Mouse (Mus musculus) B cell, adult 67 days (primary cell): ENCODE measurements around the gene Kbtbd4. TPM values are rescaled to one million over a fixed set of nuclear protein-coding genes. Genes with fewer than 3 reads are reported as not detected.

Experiments
- total RNA-seq, 2 experiments: library from RNA; stranded (reverse); gene quantifications; 4 replicates each; pipeline ENCODE4 v1.2.4; 2023

Gene Kbtbd4
- total RNA-seq = 10 to 100 TPM; 27.7 to 31.1 TPM

DNA sequence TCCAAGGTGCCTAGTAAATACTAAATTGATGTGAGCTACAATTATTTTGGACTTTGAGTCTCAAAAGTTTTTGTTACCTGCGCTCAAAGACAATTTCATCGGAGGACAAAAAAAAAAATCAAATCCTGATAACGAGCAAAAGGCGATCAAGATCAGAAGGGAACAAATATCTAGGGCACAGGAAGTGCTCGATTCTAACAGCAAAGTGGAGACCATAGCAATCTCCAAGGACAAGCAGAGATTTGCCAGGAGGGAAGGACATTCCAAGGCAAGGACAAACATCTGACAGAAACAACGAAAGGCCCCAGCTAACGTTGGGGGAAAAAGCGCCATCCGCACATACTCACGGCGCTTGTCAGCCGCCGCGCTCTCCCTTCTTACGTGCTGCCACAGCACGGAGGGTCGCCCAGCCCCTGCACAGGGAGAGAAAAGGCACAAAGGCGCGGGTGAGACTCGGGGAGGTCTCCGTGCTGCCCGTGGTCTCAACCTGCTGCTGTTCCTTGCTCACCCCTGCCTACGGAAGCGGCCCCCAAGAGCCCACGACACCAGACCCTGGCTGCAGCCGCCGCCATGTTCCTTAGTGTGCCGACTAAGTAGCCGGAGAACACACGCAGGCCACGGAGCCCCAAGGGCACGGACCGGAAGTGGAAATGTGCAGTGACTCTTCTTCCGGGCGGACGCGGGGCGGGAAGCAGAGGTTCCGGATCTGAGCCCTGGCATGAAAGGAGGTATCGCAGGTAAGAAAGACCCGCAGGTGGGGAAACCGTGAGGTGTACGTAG is at the start of gene Kbtbd4, which contains the start of gene Ndufs3:
Gene Kbtbd4 (plus strand): TSS at position 665 of the 780 bp plus-strand sequence.
Gene Ndufs3 (minus strand): TSS at position 752 of the 780 bp plus-strand sequence.

DNA sequence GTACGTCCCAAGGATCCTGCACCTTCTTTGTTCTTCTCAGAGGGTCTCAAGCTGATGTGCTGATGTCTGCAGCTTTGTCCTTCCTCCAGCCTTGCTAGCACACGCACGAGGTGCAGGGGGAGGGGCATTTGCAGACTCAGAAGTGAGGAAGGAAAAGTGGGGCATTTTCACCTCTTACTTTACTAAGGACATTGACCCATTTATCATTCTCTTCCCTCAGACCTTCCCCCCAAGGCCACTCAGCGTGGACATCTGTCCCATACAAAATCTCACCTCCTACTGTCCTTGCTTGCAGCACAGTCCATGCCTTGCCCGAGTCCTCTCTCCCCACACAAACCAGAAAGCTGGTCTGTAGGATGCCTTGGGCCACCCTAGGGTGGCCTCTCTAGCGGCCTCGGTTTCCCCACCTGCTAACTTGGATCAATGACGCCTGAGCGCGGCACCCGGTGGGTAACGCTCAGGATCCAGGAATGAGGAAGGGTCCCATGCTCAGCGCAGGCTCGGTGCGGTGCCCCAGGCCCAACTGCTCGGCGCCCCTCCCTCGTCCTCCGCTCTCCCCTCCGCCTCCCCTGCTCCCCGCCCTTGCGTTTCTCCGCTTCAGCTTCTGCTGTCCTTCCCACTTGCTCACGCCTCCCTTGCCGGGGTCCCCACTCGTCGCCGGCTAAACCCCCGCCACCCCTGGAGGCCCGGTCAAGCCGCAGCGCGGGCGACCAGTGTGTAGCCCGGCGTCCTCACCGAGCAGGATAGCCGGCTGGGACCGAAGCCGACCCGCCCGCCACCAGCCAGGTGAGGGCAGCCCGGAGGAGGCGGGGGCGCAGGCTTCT is 19.1 kb upstream of the Kbtbd4 start, which contains the start of gene C1qtnf4:
Gene C1qtnf4 (plus strand): TSS at position 643 of the 824 bp plus-strand sequence.

DNA sequence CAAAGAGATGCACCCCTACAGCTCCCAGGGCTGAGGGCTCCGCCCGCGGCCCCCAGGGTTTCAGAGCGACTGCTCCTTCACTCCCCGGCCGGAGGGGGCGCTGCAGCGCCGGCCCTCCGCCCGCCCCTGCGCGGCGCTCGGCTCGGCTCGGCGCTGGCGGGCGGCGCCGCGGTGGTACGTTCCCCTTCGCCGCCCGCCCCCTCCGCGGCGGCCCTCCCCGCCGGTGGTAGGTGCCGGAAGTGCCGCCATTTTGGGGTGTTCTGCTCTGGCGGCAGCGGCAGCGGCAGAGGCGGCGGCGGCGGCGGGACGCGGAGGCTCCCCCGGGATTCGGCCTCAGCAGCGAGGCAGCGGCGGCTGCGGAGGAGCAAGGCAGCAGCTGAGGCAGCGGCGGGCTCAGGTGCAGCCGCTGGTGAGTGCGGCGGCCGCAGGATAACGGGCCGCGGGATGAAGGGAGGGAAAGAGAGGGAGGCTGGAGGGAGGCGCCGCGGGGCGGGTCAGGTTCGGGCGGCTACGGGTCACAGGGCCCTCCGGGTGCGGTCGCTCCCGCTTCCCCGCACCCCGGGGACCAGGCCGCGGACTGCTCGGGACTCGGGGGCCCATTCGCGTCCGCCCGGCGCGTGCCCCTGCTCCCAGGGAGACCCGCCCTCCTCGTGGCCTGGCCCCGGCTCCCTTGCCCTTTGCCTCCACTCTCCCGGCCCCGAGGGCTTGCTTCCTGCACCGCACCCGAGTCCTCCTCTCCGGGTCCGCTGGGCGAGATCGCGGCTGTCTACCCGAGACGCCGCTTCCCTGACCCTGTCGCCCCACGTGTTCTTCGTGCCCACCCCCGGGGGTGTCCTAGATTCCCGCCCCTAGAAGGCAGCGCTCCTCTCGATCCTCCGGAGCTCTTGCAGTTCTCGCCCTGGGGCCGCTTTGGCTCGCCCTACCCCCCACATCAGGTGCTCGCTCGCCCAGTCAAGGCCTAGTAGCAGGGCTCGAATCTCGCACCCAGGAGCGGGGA is 36.0 kb downstream of the Kbtbd4 start, which contains the start of gene Celf1:
Gene Celf1 (plus strand): TSS at position 150 of the 997 bp plus-strand sequence.

Other genes with a start within 250 kb of the Kbtbd4 start
- 100 to 1,000 TPM; 112 to 133 TPM for gene Nup160, start 227.5 kb upstream of the Kbtbd4 start, total RNA-seq
- gene Fnbp4, start 159.4 kb upstream of the Kbtbd4 start, total RNA-seq = 100 to 1,000 TPM; 280 to 293 TPM
- not detected for gene Agbl2, start 122.0 kb upstream of the Kbtbd4 start, total RNA-seq
- 100 to 1,000 TPM; 106 to 107 TPM for gene Mtch2, start 57.6 kb upstream of the Kbtbd4 start, total RNA-seq
- not detected for gene C1qtnf4, start 18.9 kb upstream of the Kbtbd4 start, total RNA-seq
- 100 to 1,000 TPM; 142 to 154 TPM for gene Ndufs3, start 87 bp downstream of the Kbtbd4 start, total RNA-seq
- gene Celf1, start 35.6 kb downstream of the Kbtbd4 start, total RNA-seq = 100 to 1,000 TPM in 1 of 2 experiments, 10 to 100 TPM in 1; 97.6 to 115 TPM
- under 1 TPM in 1 of 2 experiments, not detected in 1; 0.50 TPM for gene Rapsn, start 130.9 kb downstream of the Kbtbd4 start, total RNA-seq
- gene Psmc3, start 149.3 kb downstream of the Kbtbd4 start, total RNA-seq = 100 to 1,000 TPM; 106 to 137 TPM
- 10 to 100 TPM; 22.8 to 29.1 TPM for gene Slc39a13, start 165.7 kb downstream of the Kbtbd4 start, total RNA-seq
- gene Spi1, start 177.7 kb downstream of the Kbtbd4 start, total RNA-seq = 100 to 1,000 TPM; 114 to 122 TPM
- 1 to 10 TPM in 1 of 2 experiments, under 1 TPM in 1; 0.98 to 1.4 TPM for gene Mybpc3, start 213.4 kb downstream of the Kbtbd4 start, total RNA-seq